Mouse (Mus musculus) cerebellum, adult 2 months (tissue): Measurements from ENCODE around the gene Comtd1.

Experiments
- CTCF ChIP-seq: fragments of 200-500 bp; IDR thresholded peaks from 2 replicates; pipeline ENCODE4 v1.5.1; 2011; ENCODE audit warnings: low read depth, mild to moderate bottlenecking, control low read depth, low read length, moderate library complexity, borderline replicate concordance; ENCODE audit not compliant: insufficient read depth
- POLR2A ChIP-seq: fragments of 200-500 bp; IDR thresholded peaks from 2 replicates; pipeline ENCODE4 v1.6.1; 2011; ENCODE audit warnings: low read length, control low read depth, borderline replicate concordance; ENCODE audit not compliant: insufficient read depth

DNA sequence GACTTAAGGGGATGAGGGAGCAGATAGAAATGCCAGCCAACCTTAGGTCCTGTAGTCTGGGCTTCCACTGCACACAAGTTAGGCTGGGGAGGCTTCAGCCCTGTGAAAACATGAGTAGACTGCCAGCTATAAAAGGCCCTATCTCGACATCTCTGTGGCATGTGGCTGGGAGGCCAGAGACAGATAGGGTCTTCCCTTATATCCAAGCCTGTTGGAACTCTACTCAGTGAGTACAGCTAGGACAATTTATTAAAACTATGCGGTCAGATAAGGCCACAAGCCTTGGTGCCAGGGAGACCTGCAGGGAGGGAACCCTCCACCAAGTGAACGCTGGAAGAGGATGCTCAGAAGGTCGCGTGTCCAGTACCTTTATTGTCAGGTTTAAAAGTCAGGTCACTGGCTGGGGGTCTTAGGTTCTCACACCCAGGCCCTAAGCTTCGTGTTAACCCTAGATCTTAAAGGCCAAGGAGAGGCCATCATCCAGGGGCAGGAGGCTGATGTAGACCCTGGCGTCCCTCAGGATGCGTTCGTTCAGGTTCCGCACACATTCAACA lies 1.9 kb downstream of the Comtd1 start:
- TF ChIP-seq POLR2A (no peak), CTCF (no peak)
